Mouse (Mus musculus) megakaryocyte, embryonic 14.5 days (primary cell): ENCODE results near the gene Arntl. TPM values are rescaled to one million over a fixed set of nuclear protein-coding genes. Genes with fewer than 3 reads are reported as not detected.

Source experiments
- H3K27me3 ChIP-seq: replicated peaks from 2 replicates; pipeline ENCODE3; 2012; ENCODE audit warnings: inconsistent platforms
- H3K36me3 ChIP-seq: replicated peaks from 2 replicates; pipeline ENCODE3; 2012; ENCODE audit warnings: low read length, inconsistent platforms, mixed read lengths
- H3K4me1 ChIP-seq: 2 replicates; pipeline ENCODE4 v1.6.1; 2012; ENCODE audit warnings: inconsistent platforms
- H3K4me3 ChIP-seq: replicated peaks from 2 replicates; pipeline ENCODE3; 2012; ENCODE audit warnings: moderate library complexity, mild to moderate bottlenecking, inconsistent platforms
- H3K9me3 ChIP-seq: 2 replicates; pipeline ENCODE4 v1.6.1; 2012; ENCODE audit warnings: inconsistent platforms
- FLI1 ChIP-seq: IDR thresholded peaks from 2 replicates; pipeline ENCODE4 v1.6.1; 2012; ENCODE audit warnings: low read length, inconsistent platforms, mixed read lengths
- GATA1 ChIP-seq: IDR thresholded peaks from 3 replicates; pipeline ENCODE4 v1.6.1; 2012; ENCODE audit warnings: mixed read lengths, low read length, inconsistent platforms, borderline replicate concordance
- polyA plus RNA-seq: library from polyadenylated mRNA; stranded (reverse); fragments of >175 nt; gene quantifications from 2 replicates; pipeline ENCODE4 v1.2.3, GENCODE M21; 2012; ENCODE audit warnings: low replicate concordance; ENCODE audit not compliant: insufficient read depth

Gene Arntl
- polyA plus RNA-seq, 1 experiment, result 0.13 TPM

DNA sequence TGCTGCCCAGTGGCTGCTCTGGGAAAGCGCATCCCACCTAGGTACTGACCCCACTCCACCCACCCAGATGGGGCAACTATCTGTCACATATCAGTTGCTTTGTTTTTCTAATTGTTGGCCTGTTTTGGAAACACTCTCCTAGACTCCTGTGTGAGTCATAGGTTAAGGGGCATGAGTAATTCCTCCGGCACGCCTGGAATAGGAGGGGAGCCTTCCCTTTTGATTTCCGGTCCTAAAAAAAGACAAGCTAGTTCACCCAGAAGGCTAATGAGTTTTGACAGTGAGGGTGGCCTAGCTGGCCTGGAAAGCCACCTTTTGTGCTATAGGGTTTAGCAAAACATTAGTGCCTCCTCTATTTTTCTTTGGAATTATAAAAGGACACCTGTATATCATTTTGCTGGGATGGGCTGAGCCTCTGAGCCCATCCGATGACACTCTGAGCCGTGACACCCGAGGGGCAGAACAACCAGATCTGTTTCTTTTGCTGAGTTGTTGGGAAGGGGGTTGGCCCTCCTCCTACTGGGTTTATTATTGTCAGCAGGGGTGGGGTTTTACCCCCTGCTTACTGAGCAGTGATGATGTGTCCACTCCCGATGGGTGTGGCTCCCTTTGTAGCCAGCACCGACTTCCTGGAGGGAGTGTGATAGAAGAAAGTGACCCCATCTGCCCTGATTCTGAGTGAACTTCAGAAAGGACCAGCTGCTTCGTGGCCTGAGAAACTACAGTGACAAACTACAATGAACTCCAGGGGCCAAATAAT is 21.0 kb upstream of the Arntl start:
- Histone ChIP-seq H3K4me1 (no peaks in the 10 kb centered on the region; the same call in 1 of the 2 replicates), H3K9me3 (peaks cover 9% of the 10 kb centered on the region), H3K4me3 (no peak overlapping the region), H3K36me3 (no peaks in the 10 kb centered on the region), H3K27me3 (peaks cover 15% of the 10 kb centered on the region)
- TF ChIP-seq GATA1 (no peak), FLI1 (no peak)

GRCm38 (mm10) chr7:113188091-113188490 is 19.2 kb upstream of the Arntl start:
- no peak overlapping the region for H3K4me3 ChIP-seq
- H3K27me3 ChIP-seq, result peaks cover 14% of the 10 kb centered on the region
- H3K4me1 ChIP-seq, result no peaks in the 10 kb centered on the region; the same call in 1 of the 2 replicates
- H3K36me3 ChIP-seq, result no peaks in the 10 kb centered on the region
- H3K9me3 ChIP-seq, result peaks cover 14% of the 10 kb centered on the region
- TF ChIP-seq FLI1 (no peak), GATA1 (no peak)

- H3K4me1 ChIP-seq, result no peaks in the 10 kb centered on the region; the same call in 1 of the 2 replicates
- H3K36me3 ChIP-seq, result no peaks in the 10 kb centered on the region
- peaks cover 14% of the 10 kb centered on the region for H3K9me3 ChIP-seq
- H3K4me3 ChIP-seq, result no peak overlapping the region
- no peak for TF ChIP-seq GATA1
- no peak for TF ChIP-seq FLI1
- peaks cover 14% of the 10 kb centered on the region for H3K27me3 ChIP-seq
These were observed 18.7 kb upstream of the Arntl start for GRCm38 (mm10) chr7:113188566-113188965.

DNA sequence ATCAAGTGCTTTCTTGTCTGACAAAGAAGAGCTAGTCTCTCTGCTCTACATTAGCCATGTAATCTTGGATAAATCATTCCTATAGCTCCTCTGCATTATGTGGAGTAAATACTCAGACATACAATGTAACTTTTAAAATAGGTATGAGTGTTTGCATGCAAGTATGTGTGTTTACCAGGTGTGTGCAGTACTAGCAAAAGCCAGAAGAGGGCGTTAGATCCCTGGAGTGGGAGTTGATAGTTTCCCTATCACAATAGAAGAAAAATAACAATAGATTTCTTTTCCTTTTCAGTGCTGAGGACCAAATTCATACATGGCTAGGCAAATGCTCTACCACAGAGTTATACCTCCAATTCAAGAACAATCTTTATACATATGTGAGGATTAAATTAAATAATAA is 15.5 kb upstream of the Arntl start:
- no peaks in the 10 kb centered on the region; the same call in 1 of the 2 replicates for H3K4me1 ChIP-seq
- H3K36me3 ChIP-seq, result no peaks in the 10 kb centered on the region
- peaks cover 14% of the 10 kb centered on the region for H3K9me3 ChIP-seq
- no peak for TF ChIP-seq FLI1
- TF ChIP-seq GATA1, result no peak
- H3K4me3 ChIP-seq, result no peak overlapping the region
- H3K27me3 ChIP-seq, result peaks cover 12% of the 10 kb centered on the region

DNA sequence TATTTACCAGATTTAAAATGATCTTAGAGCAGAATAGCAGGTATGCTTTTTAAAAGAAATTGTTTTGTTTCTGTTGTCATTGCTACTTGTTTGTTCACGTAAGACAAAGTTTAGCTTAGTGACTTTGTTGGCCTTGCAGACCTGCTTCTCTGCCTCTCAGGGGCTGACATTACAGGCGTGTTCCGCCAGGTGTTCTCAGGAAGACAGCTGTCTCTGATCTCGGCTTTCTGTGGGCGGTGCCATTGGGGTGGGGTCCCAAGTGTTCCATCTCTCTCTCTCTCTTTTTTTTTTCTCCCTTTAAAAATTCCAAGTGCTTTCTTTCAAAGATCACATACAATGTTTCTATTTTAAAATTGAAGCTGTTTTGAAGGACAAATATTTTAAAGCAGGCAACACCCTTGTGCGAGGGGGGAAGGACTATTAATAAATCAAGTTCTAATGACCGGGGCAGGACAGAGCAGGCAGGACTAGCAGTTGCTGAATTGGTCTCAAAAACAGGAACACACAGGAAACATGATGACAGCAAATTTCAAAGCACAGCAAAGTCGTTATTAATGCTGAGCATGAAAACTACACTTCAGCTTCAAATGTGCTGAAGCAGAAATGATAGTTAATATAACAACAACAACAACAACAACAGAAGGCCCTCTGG is 14.4 kb upstream of the Arntl start:
- Histone ChIP-seq H3K27me3 (peaks cover 12% of the 10 kb centered on the region), H3K36me3 (no peaks in the 10 kb centered on the region), H3K9me3 (peaks cover 14% of the 10 kb centered on the region), H3K4me3 (no peak overlapping the region), H3K4me1 (peaks cover 6% of the 10 kb centered on the region)
- no peak for TF ChIP-seq FLI1
- no peak for TF ChIP-seq GATA1

- Histone ChIP-seq H3K36me3 (no peaks in the 10 kb centered on the region), H3K27me3 (peaks cover 7% of the 10 kb centered on the region), H3K9me3 (peaks cover 14% of the 10 kb centered on the region), H3K4me3 (no peak overlapping the region), H3K4me1 (peaks cover 6% of the 10 kb centered on the region)
- TF ChIP-seq GATA1 (no peak), FLI1 (no peak)
These were observed 13.4 kb upstream of the Arntl start for GRCm38 (mm10) chr7:113193872-113194271.

- Histone ChIP-seq H3K36me3 (no peaks in the 10 kb centered on the region), H3K27me3 (peaks cover 7% of the 10 kb centered on the region), H3K4me1 (peaks cover 6% of the 10 kb centered on the region), H3K9me3 (peaks cover 14% of the 10 kb centered on the region), H3K4me3 (no peak overlapping the region)
- TF ChIP-seq FLI1, result no peak
- no peak for TF ChIP-seq GATA1
These were observed 12.0 kb upstream of the Arntl start for GRCm38 (mm10) chr7:113195271-113195670.

DNA sequence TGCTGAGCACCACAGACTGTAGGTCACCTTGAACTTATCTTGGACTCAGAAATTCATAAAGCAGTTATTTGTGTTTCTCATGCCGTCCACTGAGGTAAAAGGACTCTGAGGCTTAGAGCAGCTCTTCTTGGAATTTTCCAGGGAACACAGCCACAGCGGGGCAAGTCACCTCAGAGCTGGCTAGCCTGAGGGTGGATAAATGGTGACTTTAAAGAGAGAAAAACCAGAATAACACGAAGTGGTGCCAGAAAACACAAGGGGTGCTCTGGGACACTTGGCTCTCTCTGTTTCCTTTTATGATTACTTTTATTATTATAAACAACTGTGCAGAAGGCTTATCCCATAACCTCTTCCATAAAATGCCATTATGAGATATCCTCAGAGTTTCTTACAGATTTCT is 11.1 kb upstream of the Arntl start:
- Histone ChIP-seq H3K4me3 (no peak overlapping the region), H3K4me1 (peaks cover 6% of the 10 kb centered on the region), H3K36me3 (no peaks in the 10 kb centered on the region), H3K9me3 (peaks cover 6% of the 10 kb centered on the region), H3K27me3 (peaks cover 5% of the 10 kb centered on the region)
- no peak for TF ChIP-seq GATA1

DNA sequence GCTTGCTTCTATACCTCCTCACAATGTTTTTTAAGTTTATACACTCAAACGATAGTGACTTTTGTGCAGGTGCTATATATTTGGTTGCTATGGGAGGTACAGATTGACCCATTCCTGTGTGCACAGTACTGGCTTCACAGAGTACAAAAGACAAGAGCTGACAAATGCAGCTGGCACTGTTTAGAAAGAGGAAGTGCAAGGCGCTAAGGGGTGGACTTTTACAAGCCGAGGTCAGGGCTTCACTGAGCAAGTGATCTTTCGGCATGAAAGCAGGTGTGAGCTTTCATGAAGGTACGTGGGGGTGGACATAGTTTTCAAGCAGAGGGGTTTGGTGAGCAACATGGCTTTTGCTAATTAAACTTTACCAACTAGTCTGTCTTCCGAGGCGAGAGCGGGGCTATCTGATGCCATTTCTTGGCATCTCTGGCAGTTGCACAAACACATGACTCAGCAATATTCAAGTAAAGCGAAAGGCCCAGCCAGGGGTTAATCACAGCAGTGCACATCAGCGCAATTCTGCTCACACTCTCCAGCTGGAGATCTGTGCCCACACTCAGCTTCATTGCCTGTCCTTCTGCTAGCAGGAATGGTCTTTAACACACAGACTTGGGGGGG is 10.0 kb upstream of the Arntl start:
- no peaks in the 10 kb centered on the region for H3K9me3 ChIP-seq
- peaks cover 6% of the 10 kb centered on the region for H3K4me1 ChIP-seq
- H3K27me3 ChIP-seq, result peaks cover 10% of the 10 kb centered on the region
- no peaks in the 10 kb centered on the region for H3K36me3 ChIP-seq
- peak overlapping the region; percentile 78 for H3K4me3 ChIP-seq
- TF ChIP-seq FLI1 (no peak), GATA1 (no peak)

GRCm38 (mm10) chr7:113201584-113201983 is 5.7 kb upstream of the Arntl start:
- Histone ChIP-seq H3K27me3 (peaks cover 44% of the 10 kb centered on the region), H3K9me3 (peaks cover 5% of the 10 kb centered on the region; the same call in 1 of the 2 replicates), H3K4me3 (no peak overlapping the region), H3K36me3 (no peaks in the 10 kb centered on the region), H3K4me1 (peaks cover 6% of the 10 kb centered on the region)
- TF ChIP-seq FLI1 (no peak), GATA1 (no peak)
